Mouse (Mus musculus) adrenal gland, adult (tissue): ENCODE results near the gene Rnf157.

Experiments
- DNase-seq, 2 experiments: peaks; one replicate each; pipeline ENCODE4 v3.0.0; 2022 to 2023; ENCODE audit warnings: low spot score in 1 of 2; ENCODE audit not compliant: inconsistent age in 2 of 2

Rnf157 gene

DNA sequence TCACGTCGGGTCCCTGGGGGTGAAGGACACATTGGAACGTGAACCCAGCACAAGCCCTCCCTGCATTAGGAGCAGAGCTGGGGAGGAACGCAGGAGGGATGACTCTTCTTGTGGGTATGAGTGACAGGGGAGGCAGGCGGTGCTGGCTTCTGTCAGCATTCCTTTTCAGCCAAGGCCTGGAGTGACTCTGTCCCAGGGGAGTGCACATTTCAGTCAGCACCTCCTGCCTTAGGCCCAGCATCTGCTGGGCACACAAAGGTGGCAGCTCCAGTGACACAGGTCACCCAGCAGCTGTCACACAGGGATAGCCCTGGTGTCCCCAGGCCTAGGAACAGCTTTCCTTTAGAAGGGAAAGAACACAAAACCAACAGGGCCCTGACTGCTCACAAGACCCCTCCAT lies 64.9 kb downstream of the Rnf157 start:
- DNase-seq, result peak in 1 of 2 experiments; percentile 55

GRCm38 (mm10) chr11:116347012-116347411 lies 65.8 kb downstream of the Rnf157 start:
- DNase-seq, result no peak

- DNase-seq, result no peak
Observed at GRCm38 (mm10) chr11:116342069-116342791, 70.6 kb downstream of the Rnf157 start.

DNA sequence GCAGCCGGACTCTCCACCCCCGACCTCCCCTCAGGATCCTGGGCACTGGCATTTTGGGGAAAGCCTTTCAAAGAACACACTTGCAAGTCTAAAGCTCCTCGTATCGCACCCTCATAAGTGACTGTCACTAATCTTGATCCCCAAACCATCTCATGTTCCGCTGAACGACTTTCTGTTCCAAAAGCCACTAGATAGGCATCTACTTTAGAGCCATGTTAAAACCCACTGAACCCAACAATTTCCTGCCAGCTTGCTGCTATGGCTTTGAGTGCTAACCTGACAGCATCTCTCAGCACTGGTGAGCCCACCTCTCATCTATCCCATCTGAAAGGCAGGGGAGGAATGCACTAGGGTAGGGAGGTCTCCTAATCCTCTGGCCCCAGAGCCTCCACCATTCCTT lies 75.3 kb downstream of the Rnf157 start:
- peak in 1 of 2 experiments; percentile 38 for DNase-seq

DNA sequence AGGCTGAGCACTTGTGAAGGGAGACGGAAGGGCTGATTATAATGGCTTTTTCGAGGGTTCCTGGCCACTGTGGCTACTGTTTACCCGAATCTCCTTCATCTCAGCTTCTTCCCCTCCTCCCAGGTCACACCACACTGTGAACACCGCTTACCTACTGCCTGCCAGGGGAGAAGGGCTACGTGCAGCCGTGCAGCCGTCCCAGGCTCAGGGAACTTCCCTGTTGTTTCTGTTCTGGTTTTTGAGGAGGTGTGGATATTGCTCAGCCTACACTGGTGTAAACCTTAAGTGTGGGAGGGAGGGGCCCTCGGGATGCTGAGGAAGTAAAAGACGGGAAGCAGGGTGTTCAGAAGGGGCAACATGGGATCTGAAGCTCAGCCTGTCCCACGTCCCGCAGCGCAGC lies 75.8 kb downstream of the Rnf157 start:
- no peak for DNase-seq

DNA sequence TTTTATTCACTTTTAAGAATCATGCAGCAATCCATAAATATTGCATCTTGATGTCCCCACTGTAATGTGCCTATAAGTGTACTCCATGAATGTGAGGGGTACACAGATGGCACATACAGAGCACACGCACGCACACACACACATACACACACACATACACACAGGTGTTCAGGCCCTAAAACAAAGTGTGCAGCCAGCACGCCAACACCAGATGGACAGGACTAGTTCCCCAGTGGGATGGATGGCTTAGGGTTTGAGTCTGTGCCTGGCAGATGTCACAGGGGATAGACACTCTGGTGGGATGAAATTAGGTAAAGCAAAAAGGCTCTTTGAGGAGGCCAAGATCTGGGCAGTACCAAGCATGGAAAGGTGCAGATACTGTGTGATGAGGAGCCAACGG lies 76.4 kb downstream of the Rnf157 start:
- DNase-seq, result no peak

- peak; percentile 95 to 98 for DNase-seq
Observed at GRCm38 (mm10) chr11:116335244-116336036, 77.4 kb downstream of the Rnf157 start, which contains the start of gene Foxj1. Gene Foxj1 (minus strand): TSS chr11:116335399.

DNA sequence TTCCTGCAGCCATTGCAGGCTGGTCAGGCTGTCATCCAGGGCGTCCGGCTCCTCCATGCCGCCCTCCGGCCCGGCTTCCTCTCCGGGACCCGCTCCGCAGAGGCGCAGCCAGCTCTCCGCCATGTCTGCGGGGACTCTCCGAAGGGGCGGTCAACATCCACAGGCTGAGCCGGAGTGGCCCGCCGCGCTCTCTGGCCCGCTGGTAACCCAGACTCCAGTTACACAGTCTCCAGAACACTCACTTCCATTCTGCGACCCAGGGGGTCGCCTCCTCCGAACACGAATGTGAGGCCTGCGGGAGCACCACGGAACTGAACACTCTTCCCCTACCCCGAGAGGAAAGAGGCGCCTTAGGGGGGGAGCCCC lies 78.4 kb downstream of the Rnf157 start:
- DNase-seq, result no peak

- DNase-seq, result peak in 1 of 2 experiments; percentile 14
Observed at GRCm38 (mm10) chr11:116333526-116334416, 79.1 kb downstream of the Rnf157 start.

GRCm38 (mm10) chr11:116332983-116333270 lies 79.9 kb downstream of the Rnf157 start:
- no peak for DNase-seq

GRCm38 (mm10) chr11:116332232-116332982 lies 80.4 kb downstream of the Rnf157 start:
- no peak for DNase-seq

GRCm38 (mm10) chr11:116330211-116330518 lies 82.7 kb downstream of the Rnf157 start:
- DNase-seq, result no peak

GRCm38 (mm10) chr11:116329314-116330210 lies 83.3 kb downstream of the Rnf157 start:
- no peak for DNase-seq

DNA sequence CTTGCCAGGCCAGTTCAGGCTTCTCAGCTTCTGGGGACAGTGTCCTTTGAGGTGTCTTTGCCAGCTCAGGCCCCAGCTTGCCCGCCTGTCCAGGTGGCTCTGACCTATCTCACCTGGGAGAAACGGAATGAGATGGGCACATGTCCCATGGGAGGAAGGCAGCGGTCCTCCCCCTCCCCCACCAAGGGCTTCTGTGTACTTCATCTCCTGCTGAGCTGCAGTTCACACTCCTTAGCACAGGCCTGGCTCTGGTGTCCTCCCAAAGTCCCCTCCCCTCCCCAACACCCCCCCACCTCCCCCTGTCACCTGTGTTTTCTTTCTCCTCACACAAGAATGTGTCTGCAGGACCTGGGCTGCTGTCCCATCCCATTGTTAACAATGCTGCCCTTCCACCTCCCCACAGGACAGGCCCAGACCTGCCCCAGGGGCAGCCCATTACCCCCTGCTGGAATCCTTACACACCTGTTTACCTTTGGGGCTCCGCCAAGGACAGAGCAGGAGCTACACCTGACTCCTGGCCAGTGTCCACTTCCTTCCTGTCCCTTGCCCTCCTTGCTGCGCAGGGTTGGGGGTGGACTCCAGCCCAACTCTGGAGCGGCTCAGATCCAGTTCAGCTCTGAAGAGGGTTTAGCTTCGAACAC lies 85.7 kb downstream of the Rnf157 start:
- no peak for DNase-seq

DNA sequence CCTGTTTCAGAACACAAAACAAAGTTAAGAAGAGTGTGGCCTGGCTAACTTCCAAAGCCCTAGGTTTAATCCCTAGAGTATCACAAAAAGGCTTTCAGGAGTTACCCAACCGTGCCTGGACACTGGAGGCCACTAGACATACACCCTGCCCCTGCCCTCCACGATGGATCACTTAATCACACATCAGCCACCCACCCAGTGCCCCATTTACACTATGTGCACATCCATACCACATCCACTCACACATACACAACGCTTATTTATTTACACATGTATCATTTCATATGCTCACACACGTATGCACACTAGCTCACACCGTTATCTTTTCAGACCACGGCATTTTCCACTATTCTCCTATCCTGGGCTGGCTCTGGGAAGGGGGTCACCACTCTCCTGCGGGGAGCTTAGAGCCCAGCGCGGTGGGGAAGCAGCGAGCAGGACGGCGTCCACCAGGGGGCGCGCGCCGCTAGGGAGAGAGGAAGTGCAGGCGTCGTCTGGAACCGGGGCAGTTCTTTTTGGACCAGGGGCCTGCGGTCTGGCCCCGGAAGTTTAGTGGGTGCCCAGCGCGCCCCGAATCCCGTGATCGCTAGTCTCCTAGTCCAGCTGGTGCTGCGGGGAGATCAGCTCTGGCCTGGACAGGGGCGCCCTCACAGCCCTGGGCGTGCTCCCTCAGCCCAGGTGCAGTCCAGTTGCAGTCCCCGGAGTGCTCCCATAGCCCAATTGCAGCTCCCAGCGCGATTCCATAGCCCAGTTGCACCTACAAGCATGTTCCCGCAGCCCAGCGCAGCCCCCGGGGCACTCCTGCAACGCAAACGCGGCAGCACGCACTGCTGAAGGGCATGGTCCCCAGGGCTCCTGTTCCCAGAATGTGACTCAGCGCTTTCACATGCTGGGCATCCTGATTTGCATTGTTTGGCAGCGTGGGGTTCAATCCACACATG lies 93.8 kb downstream of the Rnf157 start:
- peak; percentile 85 to 95 for DNase-seq

GRCm38 (mm10) chr11:116312359-116312758 lies 100.5 kb downstream of the Rnf157 start:
- no peak for DNase-seq

DNA sequence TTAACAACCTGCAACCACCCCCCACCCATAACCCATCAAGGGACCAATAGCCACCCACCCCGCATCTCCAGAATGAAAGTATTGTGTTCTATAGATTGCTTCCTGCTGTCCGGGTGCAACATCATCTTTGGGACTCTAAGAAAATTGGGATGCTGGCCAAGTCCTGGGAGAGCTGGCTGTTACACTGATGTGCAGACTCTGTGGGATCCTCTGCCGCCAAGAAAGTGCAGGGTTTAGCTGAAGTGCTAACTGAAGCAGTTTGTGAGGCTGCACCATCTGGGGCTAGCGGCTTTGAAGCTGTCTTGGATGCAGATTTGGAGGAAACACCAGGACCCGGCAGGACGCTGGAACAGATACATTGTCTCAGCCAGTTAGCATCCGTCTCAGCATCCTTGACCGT lies 101.7 kb downstream of the Rnf157 start:
- DNase-seq, result no peak

DNA sequence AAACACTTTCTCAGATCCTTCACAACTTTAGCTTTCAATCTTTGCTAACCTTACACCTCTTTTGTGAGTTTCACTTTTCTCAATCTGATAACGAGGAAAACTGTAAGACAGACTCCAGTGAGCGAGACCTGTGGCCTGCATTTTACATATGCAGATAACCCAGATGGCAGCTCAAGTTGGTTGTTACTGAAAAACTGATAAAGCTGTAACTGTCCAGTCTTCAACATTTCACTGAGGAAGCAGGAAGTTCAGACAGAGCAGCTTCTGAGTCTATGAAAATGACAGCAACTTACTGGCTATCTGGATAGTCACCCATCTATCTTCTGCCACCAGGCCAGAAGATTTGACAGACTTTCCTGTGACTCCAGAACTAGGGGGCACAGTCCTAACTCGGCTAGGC lies 103.2 kb downstream of the Rnf157 start:
- no peak for DNase-seq
